Mouse (Mus musculus): ENCODE data around the gene Prpf38a. TPM values are rescaled to one million over a fixed set of nuclear protein-coding genes. Genes with fewer than 3 reads are reported as not detected.

The Prpf38a gene
- total RNA-seq (2022), result 10 to 100 TPM; 26.3 to 31.4 (median 27.2) TPM

DNA sequence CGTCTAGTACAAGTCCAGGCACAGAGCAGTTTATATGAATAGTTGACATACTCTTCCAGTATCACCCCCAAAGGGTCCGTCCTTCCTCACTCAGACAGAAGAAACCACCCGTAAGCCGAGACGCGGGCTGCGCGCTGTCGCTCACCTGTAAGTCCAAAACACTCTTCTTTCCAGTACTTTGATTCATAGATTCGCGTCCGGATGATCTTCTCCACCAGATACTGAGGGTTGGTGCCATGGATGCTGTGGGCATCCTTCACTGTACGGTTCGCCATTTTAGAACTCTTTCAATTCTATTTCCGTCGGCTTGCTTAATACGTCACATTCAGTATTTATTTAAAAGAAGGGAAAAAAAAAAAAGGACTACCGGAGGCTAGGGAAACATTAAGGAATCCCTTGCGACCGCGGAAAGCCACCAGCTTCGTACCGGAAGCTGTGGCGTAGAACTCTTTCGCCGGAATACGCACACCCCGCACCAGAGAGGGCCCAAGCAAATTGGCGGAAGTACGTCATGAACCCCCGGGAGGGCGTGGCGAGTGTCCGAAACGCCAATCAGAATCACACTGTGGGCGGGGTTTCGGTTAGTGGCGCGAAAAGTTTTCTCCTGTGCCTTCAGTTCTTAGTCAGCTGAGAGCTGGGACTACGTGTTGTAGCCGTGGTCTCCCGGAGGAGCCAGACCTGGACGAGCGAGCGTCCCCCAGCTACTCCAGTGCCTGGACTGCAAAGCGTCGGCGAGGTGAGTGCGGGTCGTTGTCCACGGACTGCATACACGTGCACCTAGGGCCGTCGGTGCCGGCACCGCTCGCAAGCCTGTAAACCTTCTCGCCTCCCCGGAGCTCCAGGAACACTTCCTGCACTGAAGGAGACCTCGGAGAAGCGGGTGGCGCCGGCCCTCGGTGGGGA, at the start of gene Prpf38a, which contains the start of gene Orc1:
TSS of gene Prpf38a (minus strand) at position 497 of the 903 bp plus-strand sequence.
TSS of gene Orc1 (plus strand) at position 584 of the 903 bp plus-strand sequence.
- DNase-seq (ENCODE audit: low spot score in 2 of 2), result peak; percentile 95 to 96

DNA sequence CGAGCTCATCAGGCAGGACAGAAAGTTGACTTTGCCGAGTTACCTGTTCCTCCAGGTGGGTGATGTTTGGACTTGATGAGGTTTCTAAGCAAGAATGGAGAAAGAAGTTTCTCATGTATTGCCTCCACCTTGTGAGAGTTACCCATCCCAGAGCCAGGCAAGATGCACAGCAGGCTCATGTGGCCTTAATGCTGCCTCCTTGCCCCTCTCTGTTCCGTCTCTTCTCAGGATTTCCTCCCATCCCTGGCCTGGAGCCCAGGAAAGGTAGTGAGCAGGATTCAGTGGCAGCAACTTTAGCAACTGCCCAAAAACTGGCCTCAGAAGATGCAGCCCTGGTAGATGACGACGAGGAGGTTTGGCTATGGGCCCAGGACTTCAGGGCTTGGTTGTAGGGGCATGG, 47.9 kb upstream of the Prpf38a start:
- DNase-seq (ENCODE audit: low spot score in 2 of 2), result no peak

- no peak for DNase-seq (ENCODE audit: low spot score in 2 of 2)
These were observed 42.4 kb upstream of the Prpf38a start for GRCm38 (mm10) chr4:108621504-108621903.

DNA sequence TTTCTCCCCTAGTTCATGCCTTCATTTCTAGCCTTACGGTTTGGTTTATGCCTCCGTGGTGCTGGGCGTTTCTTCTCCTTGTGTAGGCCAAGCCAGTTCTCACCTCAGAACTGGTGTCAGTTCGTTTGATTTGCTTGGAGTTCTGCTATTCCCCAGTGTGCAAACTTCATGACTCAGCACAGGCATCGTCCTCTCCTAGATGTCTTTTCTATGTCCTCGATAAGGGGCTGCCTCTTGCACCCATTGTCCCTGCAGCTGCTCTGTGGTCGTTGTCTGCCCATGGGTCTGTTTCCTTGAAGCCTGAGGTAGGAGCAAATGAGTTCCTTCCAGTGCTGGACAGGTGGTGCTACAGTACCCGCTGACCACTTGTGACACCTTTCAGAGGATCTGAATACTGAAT, 41.4 kb upstream of the Prpf38a start:
- no peak for DNase-seq (ENCODE audit: low spot score in 2 of 2)

DNA sequence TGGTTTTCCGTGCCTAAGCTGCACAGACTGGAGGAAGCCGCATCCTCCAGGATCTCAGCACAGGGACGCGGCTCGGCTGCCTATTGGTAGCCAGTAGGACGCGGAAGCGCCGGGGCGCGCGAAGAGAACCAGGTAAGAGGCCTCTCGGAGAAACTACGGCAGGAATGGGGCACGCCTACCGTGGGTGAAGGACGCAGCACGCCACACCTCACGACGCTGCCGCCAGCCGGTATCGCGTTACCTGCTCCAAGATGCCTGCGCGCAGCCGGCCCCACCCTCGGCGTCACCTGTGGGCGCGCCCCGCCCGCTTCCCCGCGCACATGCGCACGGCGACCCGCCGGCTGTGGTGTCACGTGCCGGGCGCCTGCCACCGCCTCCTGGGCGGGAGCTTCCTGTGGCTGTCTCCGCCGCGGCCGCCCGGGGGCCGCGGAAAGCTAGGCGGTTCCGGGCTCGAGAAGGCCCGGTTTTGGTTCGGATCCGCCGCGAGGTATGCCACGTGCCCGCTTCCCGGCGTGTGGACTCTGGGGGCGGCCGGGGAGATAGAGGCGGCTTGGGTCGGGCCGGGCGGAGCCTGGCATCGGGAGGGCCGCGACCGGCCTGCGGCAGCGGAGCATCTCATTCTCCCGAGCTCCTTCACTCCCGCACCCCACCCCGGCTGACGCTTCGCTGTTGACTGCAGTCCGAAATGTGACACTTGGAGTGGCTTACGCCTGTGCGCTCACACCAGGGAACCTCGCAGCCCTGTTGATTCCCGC, 40.6 kb upstream of the Prpf38a start, which contains the start of gene Cc2d1b:
TSS of gene Cc2d1b (plus strand) at position 354 of the 755 bp plus-strand sequence.
- DNase-seq (ENCODE audit: low spot score in 2 of 2), result peak; percentile 78 to 95

DNA sequence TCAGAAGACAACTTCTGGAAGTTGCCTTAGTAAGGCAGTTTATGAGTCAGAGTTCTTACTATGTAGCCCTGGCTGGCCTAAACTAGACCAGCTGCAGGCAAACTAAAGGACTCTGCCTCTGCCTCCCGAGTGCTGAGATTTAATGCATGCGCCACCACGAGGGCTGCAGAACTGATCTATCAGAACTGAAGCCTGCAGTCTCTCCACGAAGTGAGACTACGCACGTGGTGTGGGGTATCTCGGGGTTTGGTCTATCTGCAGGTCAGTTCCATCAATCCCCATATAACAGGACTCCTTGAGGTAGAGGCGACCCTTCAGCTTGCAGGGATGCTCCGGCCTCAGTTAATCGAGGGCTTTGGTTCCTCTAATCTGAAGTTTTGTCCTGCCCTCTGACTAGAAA, 40.0 kb upstream of the Prpf38a start:
- DNase-seq (ENCODE audit: low spot score in 2 of 2), result no peak

DNA sequence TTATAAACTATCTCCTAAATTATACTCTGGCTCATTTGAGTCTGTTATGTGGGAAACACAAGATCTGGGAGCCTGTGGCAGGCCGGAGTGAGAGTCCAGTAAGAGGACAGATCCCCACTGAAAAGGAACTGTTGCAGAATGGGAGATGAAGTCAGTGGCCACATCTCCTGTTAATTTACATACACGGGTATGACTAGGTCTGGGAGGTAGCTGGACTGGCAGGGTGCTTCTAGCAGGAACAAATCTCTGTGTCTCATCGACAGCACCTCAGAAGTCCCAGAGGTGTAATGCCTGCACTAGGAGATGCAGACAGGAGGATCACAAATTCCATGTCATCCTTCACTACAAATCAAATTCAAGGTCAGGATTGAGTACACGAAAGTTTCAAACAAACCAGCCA, 39.5 kb upstream of the Prpf38a start:
- DNase-seq (ENCODE audit: low spot score in 2 of 2), result no peak

GRCm38 (mm10) chr4:108610935-108611334, 31.8 kb upstream of the Prpf38a start:
- no peak for DNase-seq (ENCODE audit: low spot score in 2 of 2)

- DNase-seq (ENCODE audit: low spot score in 2 of 2), result no peak
These were observed 29.5 kb upstream of the Prpf38a start for GRCm38 (mm10) chr4:108608651-108609050.

DNA sequence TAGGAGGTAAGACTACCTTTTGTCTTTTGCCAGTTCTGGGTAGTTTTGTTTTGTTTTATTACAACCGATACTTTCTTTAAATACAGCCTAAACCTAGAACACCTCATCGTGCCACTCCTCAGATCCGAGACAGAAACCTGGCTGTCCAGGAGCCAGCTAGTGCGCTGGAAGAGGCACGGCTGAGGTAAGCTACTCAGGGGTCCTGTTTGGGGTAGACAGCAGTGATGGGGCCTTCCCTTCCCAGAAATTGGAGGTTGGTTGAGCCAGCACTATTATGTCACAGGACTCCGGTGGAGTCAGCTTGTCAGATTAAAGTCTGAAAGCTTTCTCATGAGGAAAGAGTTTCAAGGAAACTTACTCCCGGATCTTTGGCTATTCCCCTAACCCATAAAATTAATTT, 22.7 kb upstream of the Prpf38a start:
- no peak for DNase-seq (ENCODE audit: low spot score in 2 of 2)

GRCm38 (mm10) chr4:108598306-108598705, 19.2 kb upstream of the Prpf38a start:
- DNase-seq (ENCODE audit: low spot score in 2 of 2), result no peak

- DNase-seq (ENCODE audit: low spot score in 2 of 2), result no peak
These were observed 16.6 kb upstream of the Prpf38a start for GRCm38 (mm10) chr4:108595785-108596184.

- DNase-seq (ENCODE audit: low spot score in 2 of 2), result no peak
These were observed 14.2 kb upstream of the Prpf38a start for GRCm38 (mm10) chr4:108593376-108593775.

DNA sequence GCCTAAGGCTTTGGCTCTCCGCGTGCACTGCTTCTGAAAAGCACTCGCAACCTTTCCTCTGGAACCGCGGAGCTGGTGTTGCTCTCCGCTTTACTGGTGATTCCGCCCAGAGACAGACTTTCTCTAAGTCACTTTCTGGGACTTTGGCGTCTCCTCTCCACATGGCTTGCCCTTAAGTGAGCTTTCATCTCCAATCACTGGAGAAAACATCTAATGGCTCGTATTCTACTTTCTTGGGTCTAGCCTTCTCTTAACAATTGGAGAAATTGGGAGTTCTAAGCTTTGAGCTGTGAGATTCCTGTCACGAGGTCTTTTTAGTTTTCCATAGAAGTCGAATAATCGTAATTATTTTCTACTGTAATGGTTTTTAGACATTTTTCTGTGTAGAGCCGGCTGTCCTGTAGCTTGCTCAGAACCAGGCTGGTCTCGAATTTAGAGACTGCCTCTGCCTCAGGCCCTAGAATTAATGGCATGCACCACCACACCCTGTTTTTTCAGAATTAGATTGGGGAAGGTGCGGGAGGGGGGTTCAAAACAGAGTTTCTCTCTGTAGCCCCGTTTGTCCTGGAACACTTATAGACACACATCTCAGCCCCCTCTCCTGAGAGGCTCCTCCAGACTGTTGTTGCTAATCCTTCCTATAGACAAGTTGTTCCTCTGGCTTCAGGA, 741 bp upstream of the Prpf38a start:
- DNase-seq (ENCODE audit: low spot score in 2 of 2), result no peak

DNA sequence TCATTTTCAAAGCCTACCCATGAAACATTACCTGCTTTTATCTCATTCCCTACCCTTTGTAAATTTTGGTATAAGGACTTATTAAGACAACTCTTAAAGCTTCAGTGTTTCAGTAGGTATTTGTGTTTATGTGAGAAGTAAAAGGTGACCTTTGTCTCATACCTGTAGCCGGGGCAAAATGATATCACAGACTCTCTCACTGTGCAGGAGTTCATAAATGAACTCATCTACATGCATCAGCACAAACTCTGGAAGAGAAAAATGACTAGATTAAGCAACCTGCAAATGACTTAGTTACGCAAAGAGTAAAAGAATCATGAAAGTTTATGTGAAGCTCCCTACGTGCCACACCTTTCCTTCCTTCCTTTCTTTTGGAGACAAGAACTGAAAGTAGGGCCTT, 6.5 kb downstream of the Prpf38a start:
- DNase-seq (ENCODE audit: low spot score in 2 of 2), result no peak

GRCm38 (mm10) chr4:108565026-108565425, 14.1 kb downstream of the Prpf38a start:
- DNase-seq (ENCODE audit: low spot score in 2 of 2), result no peak

DNA sequence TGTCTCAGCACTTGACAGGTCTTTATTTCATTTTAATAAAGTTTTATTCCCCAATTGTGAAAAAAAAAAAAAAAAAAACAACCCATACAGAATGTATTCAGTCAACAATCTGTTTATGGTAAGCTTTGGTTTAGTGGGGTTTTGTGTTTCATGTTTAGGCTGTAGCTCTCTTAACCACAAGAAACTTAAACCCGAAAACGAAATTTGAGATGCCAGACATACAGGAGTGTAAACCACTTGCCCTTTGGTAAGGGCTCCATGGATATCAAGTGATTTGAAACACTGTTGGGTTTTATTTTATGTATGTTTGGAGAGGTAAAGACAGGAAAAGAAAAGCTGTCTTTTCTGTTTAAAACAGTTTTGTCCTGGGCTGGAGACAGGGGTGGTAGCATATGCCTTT, 39.4 kb downstream of the Prpf38a start:
- DNase-seq (ENCODE audit: low spot score in 2 of 2), result no peak

All from left cerebral cortex, adult 8-10 months (tissue).